Mouse (Mus musculus) intestine, embryonic 14.5 days (tissue): Measurements from ENCODE around the gene Cdc14a. TPM values are rescaled to one million over a fixed set of nuclear protein-coding genes. Genes with fewer than 3 reads are reported as not detected.

Source experiments
- ATAC-seq: fragments of 200-750 bp; cut with Nextera tagmentation; replicated peaks from 2 replicates; pipeline ENCODE4 v1.8.0; 2017; ENCODE audit warnings: low read depth, moderate number of reproducible peaks, moderate TSS enrichment, moderate library complexity; ENCODE audit not compliant: low FRiP score, low TSS enrichment
- DNase-seq: peaks from one replicate; pipeline ENCODE4 v3.0.0-alpha.2; 2018; ENCODE audit warnings: low spot score
- H3K27ac ChIP-seq: fragments of 300-500 bp; sonication (generic); 2 replicates; pipeline ENCODE4 v1.5.1; 2014; ENCODE audit warnings: low read depth, mild to moderate bottlenecking, control low read depth
- H3K27me3 ChIP-seq: fragments of 300-500 bp; sonication (generic); replicated peaks from 2 replicates; pipeline ENCODE4 v1.6.1; 2014; ENCODE audit warnings: low read length, control low read depth; ENCODE audit not compliant: control insufficient read depth, insufficient read depth
- H3K36me3 ChIP-seq: fragments of 300-500 bp; sonication (generic); 2 replicates; pipeline ENCODE4 v1.6.1; 2014; ENCODE audit warnings: low read length, control low read depth; ENCODE audit not compliant: control insufficient read depth, insufficient read depth
- H3K4me1 ChIP-seq: fragments of 300-500 bp; sonication (generic); replicated peaks from 2 replicates; pipeline ENCODE4 v1.6.1; 2014; ENCODE audit warnings: low read length, control low read depth, mixed read lengths; ENCODE audit not compliant: control insufficient read depth, insufficient read depth
- H3K4me2 ChIP-seq: fragments of 300-500 bp; sonication (generic); 2 replicates; pipeline ENCODE4 v1.6.1; 2014; ENCODE audit warnings: low read length
- H3K4me3 ChIP-seq: fragments of 300-500 bp; sonication (generic); 2 replicates; pipeline ENCODE4 v1.5.1; 2014; ENCODE audit warnings: low read depth, low read length, control low read depth, mixed read lengths
- H3K9ac ChIP-seq: fragments of 300-500 bp; sonication (generic); 2 replicates; pipeline ENCODE4 v1.6.1; 2014; ENCODE audit warnings: mild to moderate bottlenecking, low read length
- H3K9me3 ChIP-seq: fragments of 300-500 bp; sonication (generic); 2 replicates; pipeline ENCODE4 v1.6.1; 2016; ENCODE audit warnings: low read length, control low read depth; ENCODE audit not compliant: control insufficient read depth
- WGBS: fragments of 180-500 bp; shearing (Covaris S2); extraction: QIAGEN DNeasy Blood & Tissue Kit; methylation state at CpG from one replicate; pipeline ENCODE4 v1.1.7; 2014; 5-methylcytosine and 5-hydroxymethylcytosine counted together
- polyA plus RNA-seq: library from polyadenylated mRNA; unstranded; fragments of >200 nt; fragmentation: Nextera tagmentation; extraction: Ambion mirVana; gene quantifications from 2 replicates; pipeline ENCODE4 v1.2.1, GENCODE M21; 2014

Cdc14a gene
- polyA plus RNA-seq, 1 experiment from 2014 or later: 8.8 TPM

DNA sequence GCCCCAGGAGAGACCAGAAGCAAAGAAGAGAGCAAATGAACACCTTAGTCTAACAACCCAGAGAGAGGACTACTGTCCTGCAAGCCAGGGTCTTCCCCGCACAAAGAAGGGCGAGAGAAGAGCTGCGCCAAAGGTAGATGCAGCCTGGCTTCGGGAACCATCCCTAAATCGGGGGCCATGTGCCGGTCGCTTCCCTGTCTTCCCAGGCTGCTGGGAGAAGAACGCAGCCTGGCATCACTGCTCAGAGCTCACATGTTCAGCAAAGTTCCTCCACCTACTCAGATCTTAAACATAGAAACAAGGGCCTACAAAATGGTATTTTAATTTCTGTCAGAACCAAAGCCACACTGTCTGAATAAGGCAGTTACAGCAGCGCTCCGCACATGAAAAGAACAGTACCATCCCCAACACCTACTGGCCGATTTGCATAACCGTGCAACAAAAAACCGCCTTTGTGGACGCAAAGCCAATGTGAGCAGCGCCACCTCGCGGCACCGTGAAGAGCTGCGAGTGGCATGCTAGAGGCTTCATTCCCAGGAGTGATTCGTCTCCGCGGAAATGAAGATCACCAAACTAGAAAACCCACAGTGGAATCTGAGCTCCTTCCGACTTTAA, 96.7 kb downstream of the Cdc14a start:
- no peak overlapping the region for H3K27ac ChIP-seq
- H3K36me3 ChIP-seq: peaks cover 8% of the 10 kb centered on the region
- H3K9me3 ChIP-seq: no peaks in the 10 kb centered on the region
- H3K4me2 ChIP-seq: peak overlapping the region; percentile 41
- 9% methylated on average over 23 of the region's 23 CpGs for WGBS
- H3K9ac ChIP-seq: no peak overlapping the region
- no peaks in the 10 kb centered on the region for H3K4me1 ChIP-seq
- 0 out of 2 replicates have a peak overlapping the region, but pooled peaks have one; percentile 1 for H3K4me3 ChIP-seq
- ATAC-seq (peak; percentile 72), DNase-seq (peak; percentile 94)
- H3K27me3 ChIP-seq: no peaks in the 10 kb centered on the region

DNA sequence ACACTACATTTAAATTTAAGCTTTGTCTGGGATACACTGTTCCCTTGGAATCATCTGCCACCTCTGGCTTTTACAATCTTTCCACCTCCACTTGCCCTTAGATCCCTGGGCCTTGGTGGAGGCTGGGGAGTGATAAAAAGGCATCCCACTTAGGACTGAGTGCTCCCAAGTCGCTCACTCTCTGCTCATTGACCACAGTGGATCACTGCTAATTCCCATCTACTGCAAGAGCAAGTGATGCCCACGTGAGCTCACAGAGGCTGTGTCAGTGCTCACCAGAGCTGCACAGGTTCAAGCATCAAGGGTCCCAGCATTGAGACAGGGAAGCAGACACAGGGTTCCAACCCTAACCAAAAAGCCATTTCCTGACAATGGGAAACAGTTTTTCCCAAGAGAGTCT, 98.3 kb downstream of the Cdc14a start:
- Histone ChIP-seq H3K4me3 (no peak overlapping the region), H3K4me1 (no peaks in the 10 kb centered on the region), H3K27me3 (no peaks in the 10 kb centered on the region), H3K9me3 (no peaks in the 10 kb centered on the region), H3K27ac (no peak overlapping the region), H3K36me3 (peaks cover 8% of the 10 kb centered on the region), H3K9ac (no peak overlapping the region), H3K4me2 (no peak overlapping the region)
- ATAC-seq (no peak), DNase-seq (no peak)
- 77% methylated on average over 2 of the region's 2 CpGs for WGBS

- DNase-seq (no peak), ATAC-seq (no peak)
- Histone ChIP-seq H3K4me1 (no peaks in the 10 kb centered on the region), H3K9ac (no peak overlapping the region), H3K27ac (no peak overlapping the region), H3K9me3 (no peaks in the 10 kb centered on the region), H3K36me3 (no peaks in the 10 kb centered on the region), H3K4me2 (no peak overlapping the region), H3K4me3 (no peak overlapping the region), H3K27me3 (no peaks in the 10 kb centered on the region)
- WGBS: 96% methylated on average over 5 of the region's 5 CpGs
Measured at GRCm38 (mm10) chr3:116319696-116320095, 104.1 kb downstream of the Cdc14a start.

DNA sequence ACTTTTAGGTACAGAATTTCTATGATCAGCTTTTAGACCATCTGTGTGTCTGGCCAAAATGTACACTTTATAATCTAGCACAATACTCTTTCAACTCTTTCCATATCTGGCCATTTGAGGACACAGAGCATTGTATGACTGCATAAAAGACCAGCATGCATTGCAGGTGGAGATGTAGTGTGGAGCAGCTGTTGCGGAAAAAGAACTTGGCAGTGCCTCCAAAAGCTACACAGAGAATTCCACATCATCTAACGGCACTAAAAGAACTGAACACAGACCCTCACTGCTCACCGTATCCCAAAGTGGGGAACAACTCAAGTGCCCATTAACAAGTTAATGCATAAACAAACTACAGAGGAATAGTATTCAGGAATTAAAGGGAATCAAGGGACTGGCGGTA, 112.0 kb downstream of the Cdc14a start:
- DNase-seq (no peak), ATAC-seq (no peak)
- H3K27ac ChIP-seq: no peak overlapping the region
- no peaks in the 10 kb centered on the region for H3K9me3 ChIP-seq
- no peaks in the 10 kb centered on the region for H3K27me3 ChIP-seq
- no peaks in the 10 kb centered on the region for H3K4me1 ChIP-seq
- H3K36me3 ChIP-seq: 0 out of 2 replicates have a peak, but pooled peaks cover 6% of the 10 kb centered on the region
- no peak overlapping the region for H3K4me3 ChIP-seq
- no peak overlapping the region for H3K9ac ChIP-seq
- H3K4me2 ChIP-seq: no peak overlapping the region
- 86% methylated on average over 4 of the region's 4 CpGs for WGBS

GRCm38 (mm10) chr3:116311173-116311572, 112.7 kb downstream of the Cdc14a start:
- no peak overlapping the region for H3K4me3 ChIP-seq
- ATAC-seq: no peak
- H3K36me3 ChIP-seq: 0 out of 2 replicates have a peak, but pooled peaks cover 6% of the 10 kb centered on the region
- WGBS: 84% methylated on average over 2 of the region's 2 CpGs
- no peak overlapping the region for H3K9ac ChIP-seq
- H3K4me1 ChIP-seq: no peaks in the 10 kb centered on the region
- H3K4me2 ChIP-seq: no peak overlapping the region
- H3K9me3 ChIP-seq: no peaks in the 10 kb centered on the region
- no peak for DNase-seq
- H3K27me3 ChIP-seq: no peaks in the 10 kb centered on the region
- no peak overlapping the region for H3K27ac ChIP-seq

- Histone ChIP-seq H3K9me3 (no peaks in the 10 kb centered on the region), H3K9ac (no peak overlapping the region), H3K27me3 (no peaks in the 10 kb centered on the region), H3K27ac (no peak overlapping the region), H3K4me3 (no peak overlapping the region), H3K4me2 (no peak overlapping the region), H3K4me1 (no peaks in the 10 kb centered on the region), H3K36me3 (0 out of 2 replicates have a peak, but pooled peaks cover 6% of the 10 kb centered on the region)
- DNase-seq: no peak
- ATAC-seq: no peak
- 95% methylated on average over 4 of the region's 4 CpGs for WGBS
Measured at GRCm38 (mm10) chr3:116310672-116311071, 113.2 kb downstream of the Cdc14a start.

DNA sequence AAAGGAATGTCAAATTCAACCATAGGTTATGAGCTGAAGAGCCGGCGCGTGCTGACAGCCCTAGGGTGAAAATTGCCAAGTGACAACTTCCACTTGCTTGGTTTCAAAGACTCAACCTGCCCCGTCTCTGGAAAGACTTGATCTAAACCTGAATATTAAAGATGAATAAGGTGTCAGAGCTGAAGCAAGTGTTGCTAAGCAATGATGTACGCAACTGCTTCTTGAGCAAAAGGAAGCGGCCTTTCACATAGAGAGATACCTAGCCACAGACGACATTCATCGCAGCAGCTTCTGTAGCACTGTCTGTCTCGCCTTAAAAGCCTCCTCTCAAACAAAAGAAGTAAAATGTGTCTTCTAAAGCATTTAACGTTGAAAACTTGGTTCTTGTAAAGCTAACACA, 113.8 kb downstream of the Cdc14a start:
- no peaks in the 10 kb centered on the region for H3K27me3 ChIP-seq
- WGBS: 88% methylated on average over 10 of the region's 10 CpGs
- DNase-seq (no peak), ATAC-seq (no peak)
- no peak overlapping the region for H3K27ac ChIP-seq
- H3K4me1 ChIP-seq: no peaks in the 10 kb centered on the region
- no peak overlapping the region for H3K4me3 ChIP-seq
- H3K9me3 ChIP-seq: no peaks in the 10 kb centered on the region
- 0 out of 2 replicates have a peak, but pooled peaks cover 6% of the 10 kb centered on the region for H3K36me3 ChIP-seq
- H3K9ac ChIP-seq: no peak overlapping the region
- no peak overlapping the region for H3K4me2 ChIP-seq

DNA sequence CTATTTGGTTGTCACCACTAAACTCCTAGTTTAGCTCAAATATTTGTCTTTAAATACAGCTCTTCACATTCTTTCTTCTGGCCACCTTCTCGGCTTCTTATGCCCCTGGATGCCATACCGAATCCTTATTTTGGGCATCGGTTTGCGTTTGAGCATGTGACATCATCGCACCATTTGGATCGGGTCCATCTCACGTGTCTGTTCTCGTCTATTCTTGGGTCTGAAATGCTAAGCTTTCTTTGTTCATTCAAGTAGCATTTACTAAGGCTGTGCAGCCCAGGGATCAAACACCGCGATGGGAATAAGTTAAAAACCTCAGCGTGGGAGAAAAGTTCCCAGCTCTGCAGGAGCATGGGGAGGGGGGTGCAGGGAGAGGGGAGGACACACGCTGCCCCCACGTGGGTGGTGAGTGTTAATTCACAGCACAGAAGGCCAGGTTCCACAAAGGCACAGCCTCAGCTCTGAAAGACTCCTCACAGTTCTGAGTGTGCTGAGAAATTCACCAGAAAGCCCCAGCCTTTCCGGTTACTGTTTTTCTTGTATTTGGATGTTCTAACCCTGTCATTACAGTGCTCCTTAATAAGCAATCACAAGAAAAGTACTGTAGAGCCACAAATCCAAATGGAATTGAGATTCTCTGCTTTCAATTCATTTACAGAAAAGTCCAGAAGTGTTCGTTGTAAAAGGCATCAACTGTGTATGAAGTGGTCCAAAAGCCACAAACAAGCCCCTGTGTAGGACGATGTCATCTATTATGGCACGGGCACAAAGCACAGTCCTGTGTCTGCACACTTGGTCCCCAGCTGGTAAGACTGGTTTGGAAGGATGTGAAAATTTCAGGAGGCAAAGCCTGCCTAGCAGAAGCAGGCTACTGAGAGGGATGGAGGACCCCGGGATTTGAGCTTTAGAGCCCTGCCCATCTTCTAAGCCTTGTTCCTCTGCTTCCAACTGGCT, 118.8 kb downstream of the Cdc14a start:
- DNase-seq (no peak), ATAC-seq (no peak)
- H3K9ac ChIP-seq: no peak overlapping the region
- H3K4me3 ChIP-seq: no peak overlapping the region
- H3K4me2 ChIP-seq: no peak overlapping the region
- no peaks in the 10 kb centered on the region for H3K27me3 ChIP-seq
- no peaks in the 10 kb centered on the region for H3K4me1 ChIP-seq
- no peaks in the 10 kb centered on the region for H3K36me3 ChIP-seq
- WGBS: 84% methylated on average over 18 of the region's 18 CpGs
- no peaks in the 10 kb centered on the region for H3K9me3 ChIP-seq
- no peak overlapping the region for H3K27ac ChIP-seq
